Mouse (Mus musculus): ENCODE measurements around the gene Rpl32. TPM values are rescaled to one million over a fixed set of nuclear protein-coding genes. Genes with fewer than 3 reads are reported as not detected.

The Rpl32 gene
- 2,697 TPM for polyA plus RNA-seq (2017; shearing (Covaris generic))

GRCm38 (mm10) chr6:115808488-115809231 lies at the start of gene Rpl32:
Rpl32 (minus strand) TSS chr6:115808747.

GRCm38 (mm10) chr6:115853091-115853813 lies 44.7 kb upstream of the Rpl32 start, which contains the start of the genes Mbd4 and Ift122:
Mbd4 (minus strand) TSS chr6:115853371.
Ift122 (plus strand) TSS chr6:115853470.

GRCm38 (mm10) chr6:115838161-115838597 lies 29.6 kb upstream of the Rpl32 start, which contains the start of gene Efcab12:
Efcab12 (minus strand) TSS chr6:115838412.

GRCm38 (mm10) chr6:115774501-115774921 lies 34.0 kb downstream of the Rpl32 start, which contains the start of gene Cand2:
Cand2 (plus strand) TSS chr6:115774538.

GRCm38 (mm10) chr6:115761995-115762756 lies 46.4 kb downstream of the Rpl32 start, which contains the start of gene Tmem40:
Tmem40 (minus strand) TSS chr6:115762410.

Other genes starting within 250 kb of the Rpl32 start
- 0.50 TPM for gene Mkrn2os, start 216.2 kb downstream of the Rpl32 start, polyA plus RNA-seq (2017; shearing (Covaris generic))
- 42.2 TPM for gene Mkrn2, start 206.8 kb downstream of the Rpl32 start, polyA plus RNA-seq (2017; shearing (Covaris generic))
- 151 TPM for gene Raf1, start 132.1 kb downstream of the Rpl32 start, polyA plus RNA-seq (2017; shearing (Covaris generic))
- gene Tmem40, start 46.3 kb downstream of the Rpl32 start, polyA plus RNA-seq (2017; shearing (Covaris generic)), result not detected
- 12.5 TPM for gene Cand2, start 34.2 kb downstream of the Rpl32 start, polyA plus RNA-seq (2017; shearing (Covaris generic))
- 0.24 TPM for gene Efcab12, start 29.7 kb upstream of the Rpl32 start, polyA plus RNA-seq (2017; shearing (Covaris generic))
- gene Mbd4, start 44.6 kb upstream of the Rpl32 start, polyA plus RNA-seq (2017; shearing (Covaris generic)), result 13.8 TPM
- gene Ift122, start 44.7 kb upstream of the Rpl32 start, polyA plus RNA-seq (2017; shearing (Covaris generic)), result 5.2 TPM
- gene Rho, start 123.0 kb upstream of the Rpl32 start, polyA plus RNA-seq (2017; shearing (Covaris generic)), result not detected
- not detected for gene H1foo, start 136.2 kb upstream of the Rpl32 start, polyA plus RNA-seq (2017; shearing (Covaris generic))
- 3.2 TPM for gene Plxnd1, start 186.3 kb upstream of the Rpl32 start, polyA plus RNA-seq (2017; shearing (Covaris generic))

Measured in inflammation-experienced regulatory T-cells, adult 16 weeks (primary cell).